Mouse (Mus musculus) kidney, embryonic 15.5 days (tissue): ENCODE measurements around the gene Nudt8. TPM values are rescaled to one million over a fixed set of nuclear protein-coding genes. Genes with fewer than 3 reads are reported as not detected.
A peak's percentile ranks its signal among the peaks of the same experiment; 100 is the strongest.

Experiments
- ATAC-seq: fragments of 200-750 bp; cut with Nextera tagmentation; replicated peaks from 2 replicates; pipeline ENCODE4 v1.8.0; 2017; ENCODE audit warnings: moderate TSS enrichment; ENCODE audit not compliant: low FRiP score
- H3K27ac ChIP-seq: fragments of 300-500 bp; sonication (generic); 2 replicates; pipeline ENCODE4 v1.5.1; 2015; ENCODE audit warnings: mild to moderate bottlenecking, inconsistent platforms
- H3K27me3 ChIP-seq: fragments of 300-500 bp; sonication (generic); 2 replicates; pipeline ENCODE4 v1.6.1; 2015; ENCODE audit warnings: inconsistent platforms
- H3K36me3 ChIP-seq: fragments of 300-500 bp; sonication (generic); 2 replicates; pipeline ENCODE4 v1.6.1; 2015; ENCODE audit warnings: inconsistent platforms
- H3K4me1 ChIP-seq: fragments of 300-500 bp; sonication (generic); 2 replicates; pipeline ENCODE4 v1.6.1; 2015; ENCODE audit warnings: inconsistent platforms
- H3K4me2 ChIP-seq: fragments of 300-500 bp; sonication (generic); 2 replicates; pipeline ENCODE4 v1.6.1; 2015; ENCODE audit warnings: moderate library complexity, mild to moderate bottlenecking, inconsistent platforms
- H3K4me3 ChIP-seq: fragments of 300-500 bp; sonication (generic); replicated peaks from 2 replicates; pipeline ENCODE4 v1.5.1; 2015; ENCODE audit warnings: mild to moderate bottlenecking, inconsistent platforms
- H3K9ac ChIP-seq: fragments of 300-500 bp; sonication (generic); 2 replicates; pipeline ENCODE4 v1.6.1; 2015; ENCODE audit warnings: mild to moderate bottlenecking, inconsistent platforms
- H3K9me3 ChIP-seq: fragments of 300-500 bp; sonication (generic); replicated peaks from 2 replicates; pipeline ENCODE4 v1.6.1; 2016; ENCODE audit warnings: inconsistent platforms
- WGBS: fragments of 180-500 bp; shearing (Covaris S2); methylation state at CpG from one replicate; pipeline ENCODE4 v1.1.7; 2015; ENCODE audit warnings: mixed read lengths; 5-methylcytosine and 5-hydroxymethylcytosine counted together
- polyA plus RNA-seq: library from polyadenylated mRNA; unstranded; fragments of >200 nt; fragmentation: Nextera tagmentation; extraction: Ambion mirVana; gene quantifications from 2 replicates; pipeline ENCODE4 v1.2.1, GENCODE M21; 2015

The Nudt8 gene
- polyA plus RNA-seq, 1 experiment from 2014 or later, result 36.2 TPM

DNA sequence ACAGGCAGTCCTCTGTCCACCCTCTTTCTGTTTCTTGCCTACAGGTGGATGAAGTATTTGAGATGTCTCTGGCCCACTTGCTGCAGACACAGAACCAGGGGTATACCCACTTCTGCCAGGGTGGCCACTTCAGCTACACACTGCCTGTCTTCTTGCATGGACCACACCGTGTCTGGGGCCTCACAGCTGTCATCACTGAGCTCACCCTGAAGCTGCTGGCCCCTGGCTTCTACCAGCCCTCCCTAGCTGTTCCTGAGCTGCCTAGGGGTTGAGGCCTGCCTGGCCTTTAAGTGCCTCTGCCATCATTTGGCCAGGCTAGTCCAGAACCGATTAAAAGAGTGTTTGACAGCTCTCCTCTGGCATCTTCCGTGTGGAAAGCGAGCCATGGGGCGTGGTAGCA, 1.4 kb downstream of the Nudt8 start:
- Histone ChIP-seq H3K27ac (no peak overlapping the region), H3K27me3 (no peaks in the 10 kb centered on the region), H3K4me1 (peaks cover 44% of the 10 kb centered on the region), H3K9me3 (no peaks in the 10 kb centered on the region), H3K4me2 (peak overlapping the region; percentile 89), H3K36me3 (peaks cover 21% of the 10 kb centered on the region), H3K9ac (0 out of 2 replicates have a peak overlapping the region, but pooled peaks have one; percentile 80), H3K4me3 (no peak overlapping the region)
- no peak for ATAC-seq
- WGBS, result 74% methylated on average over 5 of the region's 5 CpGs

- no peak for ATAC-seq
- no peak within 1 kb of the TSS for H3K4me3 ChIP-seq
- H3K4me1 ChIP-seq, result peaks cover 31% of the 10 kb centered on the region
- H3K36me3 ChIP-seq, result peaks cover 35% of the 10 kb centered on the region
- WGBS, result 81% methylated on average over 1 of the region's 1 CpGs
- H3K9ac ChIP-seq, result no peak within 1 kb of the TSS
- H3K9me3 ChIP-seq, result no peaks in the 10 kb centered on the region
- H3K27me3 ChIP-seq, result no peaks in the 10 kb centered on the region
- H3K27ac ChIP-seq, result no peak within 1 kb of the TSS
- no peak within 1 kb of the TSS for H3K4me2 ChIP-seq
Observed at GRCm38 (mm10) chr19:4003112-4003511, 2.7 kb downstream of the Nudt8 start, which contains the start of gene Doc2g. TSS of gene Doc2g (plus strand) at chr19:4003313.

GRCm38 (mm10) chr19:4003641-4004040, 3.3 kb downstream of the Nudt8 start:
- Histone ChIP-seq H3K4me1 (peaks cover 27% of the 10 kb centered on the region), H3K36me3 (peaks cover 40% of the 10 kb centered on the region), H3K4me3 (no peak overlapping the region), H3K27ac (no peak overlapping the region), H3K9ac (no peak overlapping the region), H3K27me3 (no peaks in the 10 kb centered on the region), H3K4me2 (no peak overlapping the region), H3K9me3 (no peaks in the 10 kb centered on the region)
- ATAC-seq, result no peak
- WGBS, result 77% methylated on average over 12 of the region's 12 CpGs

GRCm38 (mm10) chr19:4004331-4004730, 4.0 kb downstream of the Nudt8 start:
- no peak overlapping the region for H3K9ac ChIP-seq
- H3K4me2 ChIP-seq, result no peak overlapping the region
- H3K9me3 ChIP-seq, result no peaks in the 10 kb centered on the region
- H3K27me3 ChIP-seq, result no peaks in the 10 kb centered on the region
- H3K4me3 ChIP-seq, result no peak overlapping the region
- peaks cover 21% of the 10 kb centered on the region for H3K4me1 ChIP-seq
- H3K27ac ChIP-seq, result no peak overlapping the region
- WGBS, result 85% methylated on average over 15 of the region's 15 CpGs
- H3K36me3 ChIP-seq, result peaks cover 47% of the 10 kb centered on the region
- ATAC-seq, result no peak

DNA sequence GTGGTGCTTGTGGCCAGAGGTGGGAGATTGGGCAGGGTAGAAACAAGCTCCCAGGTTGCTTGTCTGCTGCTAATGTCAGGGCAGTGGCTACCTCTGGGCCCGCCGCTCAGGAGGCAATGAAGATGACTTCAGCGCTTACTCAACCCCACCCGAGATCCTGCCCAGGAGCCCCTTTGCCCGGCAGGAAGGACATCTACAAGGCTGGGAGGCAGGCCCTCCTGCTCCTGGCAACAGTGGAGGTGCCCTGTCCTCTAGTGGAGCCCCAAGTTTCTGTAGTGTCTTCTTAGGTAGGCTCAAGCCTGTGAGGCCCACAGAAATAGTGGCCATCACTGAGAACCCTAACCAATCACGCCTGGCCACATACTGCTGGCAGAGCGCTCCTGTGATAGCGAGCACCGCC, 4.7 kb downstream of the Nudt8 start:
- peaks cover 54% of the 10 kb centered on the region for H3K36me3 ChIP-seq
- H3K4me3 ChIP-seq, result no peak overlapping the region
- no peaks in the 10 kb centered on the region for H3K27me3 ChIP-seq
- 89% methylated on average over 9 of the region's 9 CpGs for whole genome bisulfite sequencing
- no peaks in the 10 kb centered on the region for H3K9me3 ChIP-seq
- H3K4me1 ChIP-seq, result peaks cover 15% of the 10 kb centered on the region
- ATAC-seq, result no peak
- no peak overlapping the region for H3K4me2 ChIP-seq
- H3K9ac ChIP-seq, result no peak overlapping the region
- H3K27ac ChIP-seq, result no peak overlapping the region

GRCm38 (mm10) chr19:4005971-4006370, 5.6 kb downstream of the Nudt8 start:
- peaks cover 14% of the 10 kb centered on the region for H3K4me1 ChIP-seq
- H3K4me2 ChIP-seq, result no peak overlapping the region
- H3K36me3 ChIP-seq, result peaks cover 61% of the 10 kb centered on the region
- ATAC-seq, result no peak
- H3K27me3 ChIP-seq, result no peaks in the 10 kb centered on the region
- no peaks in the 10 kb centered on the region for H3K9me3 ChIP-seq
- WGBS, result 96% methylated on average over 8 of the region's 8 CpGs
- no peak overlapping the region for H3K4me3 ChIP-seq
- no peak overlapping the region for H3K9ac ChIP-seq
- no peak overlapping the region for H3K27ac ChIP-seq

GRCm38 (mm10) chr19:4011086-4011485, 10.7 kb downstream of the Nudt8 start:
- peaks cover 20% of the 10 kb centered on the region for H3K4me1 ChIP-seq
- no peak overlapping the region for H3K4me3 ChIP-seq
- no peak for ATAC-seq
- no peaks in the 10 kb centered on the region for H3K9me3 ChIP-seq
- no peak overlapping the region; the same call in 1 of the 2 replicates for H3K4me2 ChIP-seq
- WGBS, result 90% methylated on average over 5 of the region's 5 CpGs
- H3K36me3 ChIP-seq, result peaks cover 48% of the 10 kb centered on the region
- H3K27me3 ChIP-seq, result no peaks in the 10 kb centered on the region
- H3K27ac ChIP-seq, result no peak overlapping the region
- no peak overlapping the region for H3K9ac ChIP-seq

GRCm38 (mm10) chr19:4012432-4013022, 12.1 kb downstream of the Nudt8 start, which contains the start of gene Ndufv1:
TSS of gene Ndufv1 (minus strand) at chr19:4012806.
- Histone ChIP-seq H3K27me3 (no peaks in the 10 kb centered on the region), H3K36me3 (peaks cover 34% of the 10 kb centered on the region), H3K27ac (peak within 1 kb of the TSS; percentile 77), H3K9ac (peak within 1 kb of the TSS; percentile 77), H3K9me3 (no peaks in the 10 kb centered on the region), H3K4me3 (peak within 1 kb of the TSS; percentile 86), H3K4me2 (peak within 1 kb of the TSS; percentile 61), H3K4me1 (peaks cover 20% of the 10 kb centered on the region)
- WGBS, result under 1% methylated on average over 45 of the region's 45 CpGs
- ATAC-seq, result peak; percentile 99

DNA sequence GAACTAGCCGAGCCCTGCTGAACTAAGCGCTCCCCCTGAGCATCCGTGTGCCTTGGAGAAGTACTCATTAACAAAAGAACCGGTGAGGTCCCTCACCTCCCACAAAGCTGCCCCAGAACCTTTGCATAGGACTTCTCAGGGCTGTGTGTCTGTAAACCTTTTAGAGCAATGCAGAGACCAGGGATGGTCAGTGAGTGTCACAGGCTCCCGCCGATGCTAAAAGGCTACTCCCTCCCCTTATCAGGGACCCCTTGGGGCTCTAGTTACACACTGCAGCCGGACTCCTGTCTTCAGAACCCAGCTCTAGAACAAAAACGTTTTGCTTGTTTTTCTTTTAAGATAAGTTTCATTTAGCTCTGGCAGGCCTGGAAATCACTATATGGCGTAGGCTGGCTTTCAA, 12.7 kb downstream of the Nudt8 start:
- ATAC-seq, result no peak; the same call in 1 of the 2 replicates
- H3K4me2 ChIP-seq, result peak overlapping the region; percentile 61
- 13% methylated on average over 9 of the region's 9 CpGs for WGBS
- H3K36me3 ChIP-seq, result peaks cover 28% of the 10 kb centered on the region
- H3K4me1 ChIP-seq, result peaks cover 20% of the 10 kb centered on the region
- peak overlapping the region; percentile 45 for H3K9ac ChIP-seq
- H3K27me3 ChIP-seq, result no peaks in the 10 kb centered on the region
- no peaks in the 10 kb centered on the region for H3K9me3 ChIP-seq
- peak overlapping the region; percentile 86 for H3K4me3 ChIP-seq
- H3K27ac ChIP-seq, result no peak overlapping the region; the same call in 1 of the 2 replicates

DNA sequence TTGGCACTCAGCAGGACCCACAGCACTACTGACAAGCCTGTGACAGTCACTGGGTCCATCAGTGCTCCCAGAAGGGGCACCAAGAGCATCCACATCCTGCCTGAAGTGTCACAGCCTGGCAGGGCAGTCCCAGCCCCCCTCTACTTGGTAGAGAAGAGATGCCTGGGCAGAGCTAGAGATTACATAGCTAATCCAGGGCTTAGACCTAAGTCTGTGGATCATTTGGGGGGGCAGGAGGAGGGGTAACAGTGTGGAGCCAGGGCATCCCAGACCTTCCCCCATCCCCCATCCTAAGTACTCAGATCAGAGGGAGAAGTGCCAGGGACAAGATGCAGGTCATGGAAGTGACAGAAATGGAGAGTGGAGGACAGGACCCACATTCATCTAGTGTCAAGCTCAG, 14.4 kb downstream of the Nudt8 start:
- no peak overlapping the region for H3K4me3 ChIP-seq
- H3K36me3 ChIP-seq, result peaks cover 11% of the 10 kb centered on the region
- H3K27ac ChIP-seq, result no peak overlapping the region
- no peak overlapping the region for H3K9ac ChIP-seq
- H3K4me1 ChIP-seq, result peaks cover 32% of the 10 kb centered on the region
- no peak overlapping the region for H3K4me2 ChIP-seq
- H3K27me3 ChIP-seq, result no peaks in the 10 kb centered on the region
- ATAC-seq, result no peak
- H3K9me3 ChIP-seq, result no peaks in the 10 kb centered on the region

DNA sequence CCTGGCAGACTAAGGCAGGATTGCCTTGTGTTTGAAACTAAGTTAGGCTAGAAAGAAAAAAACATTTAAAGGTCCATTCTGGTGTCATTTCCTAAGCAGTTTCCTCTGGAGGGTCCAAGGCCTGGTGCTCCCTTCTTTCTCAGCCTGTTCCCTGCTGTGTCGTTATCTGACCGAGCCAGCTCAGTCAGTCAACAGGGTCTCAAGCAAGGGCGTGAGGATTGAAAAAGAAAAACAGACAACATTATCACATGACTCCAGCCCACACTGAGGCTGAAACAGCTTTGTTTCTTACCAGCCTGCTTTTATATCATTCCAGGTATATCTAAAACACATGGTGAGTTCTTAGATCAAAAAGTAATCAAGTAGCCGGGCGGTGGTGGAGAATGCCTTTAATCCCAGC, 15.3 kb downstream of the Nudt8 start:
- Histone ChIP-seq H3K4me3 (no peak overlapping the region), H3K4me1 (peaks cover 32% of the 10 kb centered on the region), H3K27me3 (no peaks in the 10 kb centered on the region), H3K27ac (no peak overlapping the region), H3K9me3 (no peaks in the 10 kb centered on the region), H3K9ac (no peak overlapping the region), H3K4me2 (no peak overlapping the region), H3K36me3 (peaks cover 3% of the 10 kb centered on the region; the same call in 1 of the 2 replicates)
- ATAC-seq, result no peak
- WGBS, result 71% methylated on average over 5 of the region's 5 CpGs

GRCm38 (mm10) chr19:4017921-4018587, 17.7 kb downstream of the Nudt8 start:
- no peaks in the 10 kb centered on the region for H3K36me3 ChIP-seq
- H3K9me3 ChIP-seq, result no peaks in the 10 kb centered on the region
- H3K27me3 ChIP-seq, result no peaks in the 10 kb centered on the region
- ATAC-seq, result no peak
- peaks cover 18% of the 10 kb centered on the region for H3K4me1 ChIP-seq
- no peak overlapping the region for H3K4me2 ChIP-seq
- H3K9ac ChIP-seq, result no peak overlapping the region
- H3K4me3 ChIP-seq, result no peak overlapping the region
- H3K27ac ChIP-seq, result no peak overlapping the region
- WGBS, result 68% methylated on average over 10 of the region's 10 CpGs
